Mouse (Mus musculus) thymus, adult 2 months (tissue): ENCODE data around the gene Wdr90. TPM values are rescaled to one million over a fixed set of nuclear protein-coding genes. Genes with fewer than 3 reads are reported as not detected.
"Not testable (repeated sequence)": the region's sequence is repeated elsewhere in the genome, so short reads cannot be mapped to it uniquely, and the experiment has no call there.

Source experiments
- DNase-seq: peaks from one replicate; pipeline ENCODE4 v3.0.0; 2021
- H3K27ac ChIP-seq: fragments of 200-500 bp; 2 replicates; pipeline ENCODE4 v1.5.1; 2012; ENCODE audit warnings: low read length, control low read depth; ENCODE audit not compliant: control insufficient read depth, insufficient read depth
- H3K27me3 ChIP-seq: fragments of 200-500 bp; 2 replicates; pipeline ENCODE4 v1.6.1; 2012; ENCODE audit warnings: mild to moderate bottlenecking, low read length, moderate library complexity, mixed read lengths; ENCODE audit not compliant: control insufficient read depth, insufficient read depth
- H3K36me3 ChIP-seq: fragments of 200-500 bp; 2 replicates; pipeline ENCODE4 v1.6.1; 2012; ENCODE audit warnings: mild to moderate bottlenecking, low read length, moderate library complexity; ENCODE audit not compliant: control insufficient read depth, insufficient read depth
- H3K4me1 ChIP-seq: fragments of 200-500 bp; replicated peaks from 2 replicates; pipeline ENCODE4 v1.6.1; 2012; ENCODE audit warnings: low read length; ENCODE audit not compliant: control insufficient read depth, insufficient read depth
- H3K4me3 ChIP-seq: fragments of 200-500 bp; 2 replicates; pipeline ENCODE4 v1.5.1; 2012; ENCODE audit warnings: mild to moderate bottlenecking, low read length, control low read depth, moderate library complexity; ENCODE audit not compliant: control insufficient read depth, insufficient read depth
- CTCF ChIP-seq: fragments of 200-500 bp; IDR thresholded peaks from 2 replicates; pipeline ENCODE4 v1.5.1; 2012; ENCODE audit warnings: mild to moderate bottlenecking, control low read depth, low read length, moderate library complexity, borderline replicate concordance; ENCODE audit not compliant: control insufficient read depth, poor library complexity, insufficient read depth; ENCODE audit errors: extremely low read depth
- POLR2A ChIP-seq: fragments of 200-500 bp; IDR thresholded peaks from 2 replicates; pipeline ENCODE4 v1.6.1; 2012; ENCODE audit warnings: mild to moderate bottlenecking, low read length, control low read depth, moderate library complexity; ENCODE audit not compliant: control insufficient read depth, poor library complexity, insufficient read depth; ENCODE audit errors: extremely low read depth
- WGBS: fragments of 180-500 bp; shearing (Covaris S2); methylation state at CpG from one replicate; pipeline ENCODE4 v1.1.7; 2018; 5-methylcytosine and 5-hydroxymethylcytosine counted together
- polyA plus RNA-seq: library from polyadenylated mRNA; depleted of rRNA; stranded (reverse); fragments of >200 nt; gene quantifications from 2 replicates; pipeline ENCODE4 v1.2.3, GENCODE M21; 2012

Gene Wdr90
- polyA plus RNA-seq, 1 experiment: 107 TPM

- 18% methylated on average over 25 of the region's 25 CpGs for WGBS
- no peak for DNase-seq
- 0 out of 2 replicates have a peak overlapping the region, but pooled peaks have one; percentile 2 for H3K4me3 ChIP-seq
- TF ChIP-seq CTCF: no peak
- H3K4me1 ChIP-seq: no peaks in the 10 kb centered on the region
- H3K27ac ChIP-seq: no peak overlapping the region
- H3K27me3 ChIP-seq: peaks cover 14% of the 10 kb centered on the region; the same call in 1 of the 2 replicates
- no peaks in the 10 kb centered on the region for H3K36me3 ChIP-seq
Observed at GRCm38 (mm10) chr17:25809606-25810340, 51.5 kb downstream of the Wdr90 start.

- WGBS: 1% methylated on average over 95 of the region's 100 CpGs
- Histone ChIP-seq H3K36me3 (no peaks in the 10 kb centered on the region), H3K4me1 (no peaks in the 10 kb centered on the region), H3K27ac (no peak within 1 kb of the TSS), H3K27me3 (peaks cover 14% of the 10 kb centered on the region; the same call in 1 of the 2 replicates), H3K4me3 (0 out of 2 replicates have a peak within 1 kb of the TSS, but pooled peaks have one; percentile 2)
- DNase-seq: no peak
- TF ChIP-seq CTCF (no peak), POLR2A (no peak)
Observed at GRCm38 (mm10) chr17:25808789-25809605, 52.3 kb downstream of the Wdr90 start, which contains the start of gene Fbxl16. TSS of gene Fbxl16 (plus strand) at chr17:25809085.

GRCm38 (mm10) chr17:25808028-25808427, 53.3 kb downstream of the Wdr90 start:
- peaks cover 14% of the 10 kb centered on the region; the same call in 1 of the 2 replicates for H3K27me3 ChIP-seq
- DNase-seq: no peak
- no peak overlapping the region for H3K27ac ChIP-seq
- H3K4me3 ChIP-seq: no peak overlapping the region
- WGBS: 49% methylated on average over 5 of the region's 5 CpGs
- H3K36me3 ChIP-seq: no peaks in the 10 kb centered on the region
- TF ChIP-seq CTCF (no peak), POLR2A (no peak)
- no peaks in the 10 kb centered on the region for H3K4me1 ChIP-seq

GRCm38 (mm10) chr17:25807452-25807851, 53.8 kb downstream of the Wdr90 start:
- H3K27ac ChIP-seq, H3K36me3 ChIP-seq, H3K4me1 ChIP-seq, H3K4me3 ChIP-seq, DNase-seq: not testable (repeated sequence)
- peaks cover 14% of the 10 kb centered on the region; the same call in 1 of the 2 replicates for H3K27me3 ChIP-seq
- WGBS: 38% methylated on average over 2 of the region's 2 CpGs

- H3K36me3 ChIP-seq: no peaks in the 10 kb centered on the region
- H3K4me3 ChIP-seq: no peak overlapping the region
- DNase-seq: no peak
- H3K27ac ChIP-seq: no peak overlapping the region
- 82% methylated on average over 4 of the region's 4 CpGs for WGBS
- H3K27me3 ChIP-seq: peaks cover 14% of the 10 kb centered on the region; the same call in 1 of the 2 replicates
- no peaks in the 10 kb centered on the region for H3K4me1 ChIP-seq
- TF ChIP-seq POLR2A: no peak
- no peak for TF ChIP-seq CTCF
Observed at GRCm38 (mm10) chr17:25806507-25806906, 54.8 kb downstream of the Wdr90 start.

GRCm38 (mm10) chr17:25802825-25803517, 58.3 kb downstream of the Wdr90 start:
- DNase-seq: no peak
- Histone ChIP-seq H3K27me3 (no peaks in the 10 kb centered on the region; the same call in 1 of the 2 replicates), H3K4me3 (no peak overlapping the region), H3K27ac (no peak overlapping the region), H3K4me1 (no peaks in the 10 kb centered on the region), H3K36me3 (no peaks in the 10 kb centered on the region)
- 15% methylated on average over 10 of the region's 10 CpGs for WGBS
- TF ChIP-seq POLR2A: no peak
- TF ChIP-seq CTCF: no peak
